Mouse (Mus musculus) urinary bladder, postnatal 14 days (tissue): Measurements from ENCODE around the gene Mtch1.

Experiments used
- DNase-seq: peaks from one replicate; pipeline ENCODE4 v3.0.0; 2021; ENCODE audit warnings: low spot score

Mtch1 gene

GRCm38 (mm10) chr17:29305058-29305806 is 42.5 kb downstream of the Mtch1 start:
- peak; percentile 52 for DNase-seq

DNA sequence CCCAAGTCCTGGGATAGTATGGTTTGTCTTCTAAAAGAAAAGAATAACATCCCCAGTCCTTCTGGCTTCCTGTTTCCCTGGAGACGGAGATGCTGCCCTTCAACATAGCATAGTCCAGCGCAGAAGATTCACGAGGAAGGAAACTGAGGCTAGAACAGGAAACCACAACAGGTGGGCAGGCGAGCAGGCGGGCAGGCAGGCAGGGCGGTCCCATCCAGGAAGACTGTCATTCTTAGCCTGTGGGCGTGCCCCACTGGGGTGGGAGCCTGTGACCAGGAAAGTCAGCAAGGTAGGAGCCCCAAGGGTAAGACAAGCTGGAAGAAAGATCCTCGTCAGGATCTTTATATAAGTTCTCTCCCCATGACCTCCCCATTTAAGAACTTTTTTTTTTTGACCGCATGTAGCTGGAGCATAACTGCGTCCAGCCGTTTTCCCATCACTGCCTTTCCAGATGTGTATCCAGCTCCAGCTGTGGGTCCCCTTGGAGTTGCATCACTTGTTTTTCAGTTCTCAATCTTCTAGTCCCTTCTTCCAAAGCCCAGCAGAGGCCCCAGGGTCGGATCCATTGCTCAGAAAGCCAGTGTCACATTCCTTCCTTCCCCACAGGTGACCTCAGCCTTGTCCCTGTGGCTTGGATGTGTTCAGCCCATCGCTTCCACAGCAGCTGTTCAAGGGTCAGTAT is 43.2 kb downstream of the Mtch1 start:
- no peak for DNase-seq

DNA sequence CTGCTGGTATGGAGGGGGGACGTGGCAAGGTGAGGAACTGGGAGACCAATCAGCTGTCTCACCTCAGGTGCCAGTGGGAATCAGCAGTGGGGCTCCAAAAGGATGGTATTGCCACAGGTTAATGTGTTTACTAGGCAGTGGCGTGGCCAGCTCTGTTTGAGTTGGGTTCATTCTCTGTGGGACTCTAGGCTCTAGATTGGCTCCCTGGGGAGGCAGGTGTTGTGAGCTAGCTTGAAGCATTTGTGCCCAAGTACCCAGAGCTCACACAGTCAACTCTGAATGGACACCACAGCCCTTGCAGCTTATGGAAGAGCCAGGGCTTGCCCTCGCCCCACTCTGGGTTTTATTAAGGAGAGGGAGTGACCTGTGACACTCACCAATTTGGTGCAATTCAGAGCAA is 43.9 kb downstream of the Mtch1 start:
- no peak for DNase-seq

DNA sequence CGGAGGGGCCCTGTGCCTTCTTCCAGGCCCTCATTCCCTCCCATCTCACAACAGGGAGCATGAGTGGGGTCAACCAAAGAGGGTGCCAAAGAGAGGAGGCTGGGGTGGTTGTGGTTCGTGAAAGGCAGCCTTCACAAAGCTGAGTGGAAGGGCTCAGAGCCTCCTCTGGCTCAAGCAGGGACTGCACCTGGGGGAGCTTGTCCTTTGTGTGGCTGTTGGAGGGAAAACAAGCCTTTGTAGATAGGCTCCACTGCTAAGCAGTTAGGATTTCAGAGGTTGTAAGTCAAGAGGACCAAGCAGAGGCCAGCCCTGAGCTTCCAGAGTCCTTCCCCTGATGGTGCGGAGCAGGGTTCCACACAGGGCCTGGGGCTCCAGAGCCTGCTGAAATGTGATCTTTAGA is 44.6 kb downstream of the Mtch1 start:
- DNase-seq: no peak

DNA sequence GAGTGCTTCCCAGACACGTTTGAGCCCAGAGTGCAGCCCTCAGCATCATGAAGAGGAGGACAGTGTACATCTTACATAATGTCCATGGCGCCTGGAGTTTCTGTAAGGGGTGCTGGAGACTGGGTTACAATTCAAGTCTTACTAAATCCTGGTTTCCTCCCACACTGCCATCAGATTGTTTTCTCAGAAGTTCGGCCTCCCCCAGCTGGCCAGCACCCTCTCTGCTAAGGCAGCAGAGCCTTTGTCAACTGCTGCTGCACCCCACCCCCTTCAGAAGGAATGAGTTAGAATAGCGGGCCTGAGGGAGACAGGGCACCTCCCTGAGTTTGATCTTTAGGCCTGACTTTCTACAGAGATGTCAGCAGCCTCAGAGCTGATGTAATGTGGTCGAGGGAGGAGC is 45.6 kb downstream of the Mtch1 start:
- peak; percentile 53 for DNase-seq

DNA sequence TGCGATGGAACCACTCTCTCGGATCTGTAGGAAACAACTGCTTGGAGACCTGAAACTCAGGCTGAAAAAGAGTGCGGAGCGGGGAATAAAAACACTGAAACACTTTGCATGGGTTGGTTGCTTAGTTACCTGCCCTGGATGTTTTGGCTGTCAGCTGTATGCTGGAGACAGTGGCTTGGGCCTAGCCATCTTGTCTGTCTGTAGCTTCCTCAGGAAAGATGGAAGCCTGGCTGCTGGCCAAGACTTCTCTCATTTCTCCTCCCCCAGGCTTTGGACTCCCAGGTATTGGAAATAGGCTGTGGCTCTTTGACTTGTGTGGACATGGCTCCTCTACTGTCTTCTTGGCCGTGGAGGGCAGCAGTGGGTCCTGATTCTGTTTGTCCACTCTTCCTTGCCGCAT is 46.3 kb downstream of the Mtch1 start:
- no peak for DNase-seq

GRCm38 (mm10) chr17:29300926-29301325 is 46.8 kb downstream of the Mtch1 start:
- no peak for DNase-seq

GRCm38 (mm10) chr17:29299282-29299681 is 48.5 kb downstream of the Mtch1 start:
- no peak for DNase-seq

DNA sequence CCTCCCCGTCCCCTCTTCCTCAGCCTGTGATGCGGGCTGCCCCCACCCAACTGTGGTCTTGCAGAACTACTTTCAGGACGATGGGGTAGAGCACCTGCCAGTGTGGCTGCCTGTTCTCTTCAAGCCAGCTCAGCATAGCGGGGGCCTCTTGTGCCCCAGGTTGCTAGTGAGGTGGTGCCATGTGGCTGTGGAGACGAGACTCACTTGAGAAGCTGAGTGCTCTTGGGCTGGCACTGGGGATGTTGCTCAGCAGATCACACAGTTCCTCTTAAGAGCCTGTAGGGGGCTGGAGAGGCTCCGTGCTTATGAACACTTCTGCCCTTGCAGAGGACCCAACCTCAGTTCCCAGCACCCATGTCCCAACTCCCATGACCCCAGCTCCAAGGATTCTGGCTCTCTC is 49.9 kb downstream of the Mtch1 start:
- DNase-seq: no peak

- no peak for DNase-seq
Observed at GRCm38 (mm10) chr17:29297321-29297720, 50.4 kb downstream of the Mtch1 start.

DNA sequence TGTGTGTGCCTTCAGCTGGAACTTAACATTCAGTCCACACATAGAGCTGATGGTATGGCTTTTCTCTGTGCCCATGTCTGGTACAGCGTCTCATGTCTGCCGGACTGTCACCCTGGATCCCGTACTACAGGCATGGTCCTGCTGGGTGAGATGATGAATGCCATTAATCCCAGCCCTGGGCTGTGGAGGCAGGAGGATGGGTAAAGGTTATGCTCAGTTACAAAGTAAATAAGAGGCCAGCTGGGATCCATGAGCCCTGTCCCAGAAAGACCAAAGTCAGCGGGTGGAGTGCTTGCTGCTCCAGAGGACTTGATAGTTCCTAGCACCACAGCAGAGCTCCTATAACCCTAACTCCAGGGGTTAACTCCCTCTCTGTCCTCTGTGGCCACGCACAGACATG is 51.9 kb downstream of the Mtch1 start:
- no peak for DNase-seq

GRCm38 (mm10) chr17:29293807-29294605 is 53.7 kb downstream of the Mtch1 start:
- DNase-seq: peak; percentile 51

- DNase-seq: no peak
Observed at GRCm38 (mm10) chr17:29292996-29293395, 54.7 kb downstream of the Mtch1 start.

- no peak for DNase-seq
Observed at GRCm38 (mm10) chr17:29291793-29292192, 55.9 kb downstream of the Mtch1 start.

DNA sequence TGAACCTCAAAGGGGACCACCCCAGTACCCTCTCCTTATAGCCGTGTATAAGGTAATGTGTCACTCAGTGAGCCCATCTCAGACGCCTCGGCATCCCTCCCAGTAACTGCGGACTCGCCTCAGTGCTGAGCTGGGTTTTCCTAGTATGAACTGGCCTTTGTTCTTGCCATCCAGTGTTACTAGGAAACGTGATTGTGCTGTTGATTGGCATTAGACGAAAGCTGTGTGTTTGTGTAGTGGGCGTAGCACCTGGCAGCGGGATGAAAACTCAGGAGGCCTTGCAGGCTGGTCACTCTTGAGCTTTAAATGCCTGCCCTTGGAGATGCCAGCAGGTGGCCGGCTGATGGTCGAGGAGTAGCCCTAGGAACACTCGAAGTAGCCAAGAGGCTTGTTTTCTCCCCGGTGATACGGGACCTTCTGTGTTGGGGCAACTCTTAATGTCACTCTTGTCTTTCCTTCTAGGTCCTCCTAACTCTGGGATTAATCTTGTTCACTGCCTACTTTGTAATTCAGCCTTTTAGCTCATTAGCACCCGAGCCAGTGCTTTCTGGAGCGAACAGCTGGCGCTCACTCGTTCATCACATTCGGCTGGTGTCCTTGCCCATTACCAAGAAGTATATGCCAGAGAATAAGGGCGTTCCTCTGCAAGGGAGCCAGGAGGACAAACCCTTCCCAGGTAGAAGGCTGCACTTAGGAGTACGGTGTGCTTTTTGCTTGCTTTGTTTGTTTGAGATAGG is 65.3 kb downstream of the Mtch1 start:
- no peak for DNase-seq
